Mouse (Mus musculus) liver, adult 2 months (tissue): ENCODE data around the gene Nrxn2. TPM values are rescaled to one million over a fixed set of nuclear protein-coding genes. Genes with fewer than 3 reads are reported as not detected.

Experiments
- DNase-seq: peaks from one replicate; pipeline ENCODE4 v3.0.0-alpha.2; 2011; ENCODE audit warnings: low read depth, low spot score; ENCODE audit errors: extremely low read depth
- H3K27ac ChIP-seq: fragments of 200-500 bp; replicated peaks from 2 replicates; pipeline ENCODE4 v1.5.1; 2012; ENCODE audit warnings: low read depth, mild to moderate bottlenecking, control low read depth, inconsistent platforms, low read length; ENCODE audit not compliant: insufficient read depth
- H3K27me3 ChIP-seq: fragments of 200-500 bp; 2 replicates; pipeline ENCODE4 v1.6.1; 2012; ENCODE audit warnings: mild to moderate bottlenecking, moderate library complexity, low read length, inconsistent platforms; ENCODE audit not compliant: control insufficient read depth, insufficient read depth
- H3K36me3 ChIP-seq: fragments of 200-500 bp; 2 replicates; pipeline ENCODE4 v1.6.1; 2012; ENCODE audit warnings: low read length, inconsistent platforms; ENCODE audit not compliant: control insufficient read depth, insufficient read depth
- H3K4me1 ChIP-seq: fragments of 200-500 bp; 2 replicates; pipeline ENCODE4 v1.6.1; 2011; ENCODE audit warnings: low read length; ENCODE audit not compliant: control insufficient read depth, insufficient read depth
- H3K4me3 ChIP-seq: fragments of 200-500 bp; 2 replicates; pipeline ENCODE4 v1.5.1; 2011; ENCODE audit warnings: low read depth, mild to moderate bottlenecking, control low read depth, low read length, moderate library complexity; ENCODE audit not compliant: insufficient read depth
- H3K79me2 ChIP-seq: fragments of 200-500 bp; 2 replicates; pipeline ENCODE4 v1.6.1; 2012; ENCODE audit warnings: inconsistent platforms, mild to moderate bottlenecking, low read length, moderate library complexity; ENCODE audit not compliant: control insufficient read depth, insufficient read depth
- H3K9ac ChIP-seq: fragments of 200-500 bp; 2 replicates; pipeline ENCODE4 v1.6.1; 2012; ENCODE audit warnings: low read depth, mild to moderate bottlenecking, control low read depth, inconsistent platforms, low read length
- CTCF ChIP-seq: fragments of 200-500 bp; IDR thresholded peaks from 2 replicates; pipeline ENCODE4 v1.5.1; 2011; ENCODE audit warnings: low read depth, low read length, control low read depth
- POLR2A ChIP-seq: fragments of 200-500 bp; IDR thresholded peaks from 2 replicates; pipeline ENCODE4 v1.6.1; 2011; ENCODE audit warnings: low read length, control low read depth; ENCODE audit not compliant: insufficient read depth; ENCODE audit errors: extremely low read depth
- WGBS: fragments of 180-500 bp; shearing (Covaris S2); methylation state at CpG from one replicate; pipeline ENCODE4 v1.1.7; 2018; 5-methylcytosine and 5-hydroxymethylcytosine counted together
- polyA plus RNA-seq: library from polyadenylated mRNA; depleted of rRNA; stranded (reverse); fragments of >200 nt; gene quantifications from 2 replicates; pipeline ENCODE4 v1.2.3, GENCODE M21; 2012
- total RNA-seq: library from RNA; depleted of rRNA; stranded (reverse); fragments of >200 nt; gene quantifications from 2 replicates; pipeline ENCODE4 v1.2.3, GENCODE M21; 2014

Nrxn2 gene
- total and polyA plus RNA-seq, 2 experiments, result 0.28 to 1.2 TPM

DNA sequence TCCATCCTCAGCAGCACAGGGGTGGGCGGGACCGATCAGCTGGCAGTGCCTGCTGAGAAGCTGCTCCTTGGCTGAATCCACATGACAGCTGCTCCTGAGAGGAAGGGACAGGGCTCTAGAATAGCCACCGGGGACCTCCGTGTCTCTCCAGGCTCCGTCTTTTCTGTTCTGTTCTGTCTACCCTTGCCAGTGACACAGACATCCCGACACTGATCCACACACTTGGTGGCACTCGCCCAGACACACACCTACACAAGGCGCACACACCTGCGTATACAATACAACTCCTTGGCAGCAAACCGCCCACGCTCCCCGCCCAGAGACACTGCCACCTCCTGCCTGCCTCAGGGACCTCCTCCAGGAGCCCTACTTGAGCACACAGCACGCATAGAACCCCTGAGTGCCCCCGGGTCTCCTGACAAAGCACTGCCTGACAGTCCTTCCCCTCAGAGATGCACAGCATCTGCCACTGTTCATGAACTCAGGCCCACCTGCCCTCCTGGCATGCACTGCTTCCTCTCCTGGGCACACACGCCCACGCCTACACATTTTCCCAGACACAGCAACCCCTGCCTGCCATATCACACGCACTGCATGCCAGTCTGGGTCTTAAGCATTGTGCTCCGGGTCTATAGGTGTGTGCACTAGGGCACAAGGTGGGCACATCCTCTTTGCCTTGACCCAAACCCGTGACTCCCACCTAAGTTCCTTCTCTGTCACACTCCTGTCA lies 2.1 kb downstream of the Nrxn2 start:
- Histone ChIP-seq H3K79me2 (no peaks in the 10 kb centered on the region), H3K36me3 (no peaks in the 10 kb centered on the region), H3K4me1 (no peaks in the 10 kb centered on the region), H3K27me3 (peaks cover 6% of the 10 kb centered on the region), H3K4me3 (no peak overlapping the region), H3K9ac (no peak overlapping the region), H3K27ac (no peak overlapping the region)
- 56% methylated on average over 19 of the region's 19 CpGs for WGBS
- TF ChIP-seq CTCF, result no peak
- no peak for TF ChIP-seq POLR2A
- DNase-seq, result no peak

DNA sequence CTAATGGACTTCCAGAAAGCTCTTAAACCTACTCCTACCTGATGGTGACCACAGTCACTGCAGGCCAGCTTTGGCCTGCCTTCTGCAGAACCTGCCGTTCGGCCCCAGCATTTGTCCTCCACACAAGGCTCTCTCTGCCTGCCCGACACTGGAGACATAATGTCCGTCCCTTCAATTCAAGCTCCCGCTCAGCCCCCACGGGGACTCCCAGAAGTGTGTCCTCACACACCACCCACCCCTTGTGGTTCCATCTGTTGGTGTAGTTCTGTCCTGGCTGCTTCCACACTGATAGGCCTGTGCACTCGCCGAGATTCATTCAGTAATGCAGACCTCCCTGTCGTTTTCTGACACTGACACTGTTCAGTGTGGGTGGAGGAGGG lies 2.7 kb downstream of the Nrxn2 start:
- H3K4me3 ChIP-seq, result no peak overlapping the region
- 82% methylated on average over 9 of the region's 9 CpGs for WGBS
- H3K9ac ChIP-seq, result no peak overlapping the region
- H3K27ac ChIP-seq, result no peak overlapping the region
- H3K79me2 ChIP-seq, result no peaks in the 10 kb centered on the region
- no peak for TF ChIP-seq CTCF
- no peak for TF ChIP-seq POLR2A
- DNase-seq, result no peak
- H3K27me3 ChIP-seq, result peaks cover 6% of the 10 kb centered on the region
- H3K4me1 ChIP-seq, result no peaks in the 10 kb centered on the region
- no peaks in the 10 kb centered on the region for H3K36me3 ChIP-seq

DNA sequence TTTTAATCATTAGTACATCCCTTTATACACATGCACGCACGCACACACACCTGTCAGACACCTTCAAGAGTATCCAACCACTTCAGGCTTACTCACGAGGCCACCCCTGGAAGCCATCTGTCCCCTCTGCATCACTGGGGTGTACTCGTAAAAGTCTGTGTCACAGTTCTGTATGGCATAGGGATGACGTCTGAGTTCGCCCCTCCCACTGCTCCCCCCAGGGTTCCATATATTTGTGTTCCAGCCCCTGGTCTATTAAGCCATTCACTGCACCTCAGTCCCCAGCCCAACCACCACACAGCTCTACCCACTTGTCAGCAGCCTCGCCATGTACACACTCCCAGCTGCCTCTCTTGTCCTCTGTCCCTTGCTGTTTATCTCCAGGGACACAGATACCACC lies 3.5 kb downstream of the Nrxn2 start:
- 76% methylated on average over 7 of the region's 7 CpGs for WGBS
- no peaks in the 10 kb centered on the region for H3K4me1 ChIP-seq
- H3K36me3 ChIP-seq, result no peaks in the 10 kb centered on the region
- TF ChIP-seq POLR2A (no peak), CTCF (no peak)
- H3K27me3 ChIP-seq, result peaks cover 10% of the 10 kb centered on the region
- H3K27ac ChIP-seq, result no peak overlapping the region
- no peak overlapping the region for H3K4me3 ChIP-seq
- H3K79me2 ChIP-seq, result no peaks in the 10 kb centered on the region
- no peak for DNase-seq
- no peak overlapping the region for H3K9ac ChIP-seq

DNA sequence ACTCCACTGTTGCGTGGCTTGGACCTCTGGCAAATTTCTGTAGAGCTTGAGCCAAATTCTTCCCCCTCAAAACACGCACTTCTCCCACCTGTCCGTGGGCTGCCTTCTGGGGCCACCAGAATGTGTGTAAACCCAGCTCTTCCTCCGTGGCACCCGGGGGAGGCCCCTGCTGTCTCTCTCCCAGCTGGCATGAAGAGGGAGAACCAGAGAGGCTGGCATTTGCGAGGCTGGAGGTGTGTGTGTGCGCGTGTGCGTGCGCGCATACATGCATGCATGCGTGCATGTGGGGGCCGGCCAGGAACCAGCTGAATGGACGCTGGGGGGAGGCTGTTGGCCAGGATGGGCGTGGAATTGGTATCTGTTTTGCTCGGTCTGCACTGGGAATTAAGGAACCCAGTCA lies 4.7 kb downstream of the Nrxn2 start:
- H3K27me3 ChIP-seq, result peaks cover 18% of the 10 kb centered on the region; the same call in 1 of the 2 replicates
- H3K4me1 ChIP-seq, result no peaks in the 10 kb centered on the region; the same call in 1 of the 2 replicates
- 83% methylated on average over 16 of the region's 16 CpGs for WGBS

DNA sequence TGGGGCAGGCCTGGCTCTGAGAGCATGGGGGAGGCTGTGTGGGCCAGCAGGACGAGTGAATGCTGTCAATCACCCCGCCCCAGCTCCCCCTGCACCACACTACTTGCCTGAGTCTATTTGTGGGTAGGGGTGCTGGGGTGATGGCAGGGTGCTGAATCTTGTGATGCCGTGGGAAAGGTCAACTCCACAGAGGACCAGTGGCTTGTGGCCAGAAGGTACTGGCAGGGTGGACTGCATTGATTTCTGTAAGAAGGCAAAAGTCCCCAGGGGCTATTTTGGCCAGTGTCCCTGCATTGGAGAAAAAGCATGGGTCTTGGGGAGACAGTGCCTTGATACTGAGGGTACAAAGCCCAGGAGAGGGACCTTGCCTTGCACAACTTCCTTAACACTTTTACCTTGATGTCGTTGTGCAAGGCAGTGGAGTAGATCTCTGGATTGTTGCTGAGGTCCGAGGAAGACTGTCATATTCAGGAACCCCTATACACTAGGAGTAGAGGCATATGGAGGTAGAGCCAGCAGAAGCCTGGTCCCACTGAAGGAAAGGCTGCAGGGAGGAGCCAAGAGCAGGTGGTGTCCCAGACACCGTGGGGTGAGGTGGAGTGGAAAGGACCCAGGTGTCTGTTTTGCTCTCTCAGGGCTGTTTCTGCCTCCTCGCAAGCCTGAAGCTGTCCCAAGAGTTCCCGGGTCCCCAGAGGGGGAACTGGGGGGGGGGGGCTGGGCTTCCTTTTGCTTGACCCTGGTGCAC lies 5.8 kb downstream of the Nrxn2 start:
- Histone ChIP-seq H3K9ac (no peak overlapping the region), H3K27me3 (peaks cover 23% of the 10 kb centered on the region)

More for the DNA sequence above, 4.7 kb downstream of the Nrxn2 start:
- no peak overlapping the region for H3K27ac ChIP-seq
- DNase-seq, result no peak
- H3K4me3 ChIP-seq, result no peak overlapping the region
- no peak overlapping the region for H3K9ac ChIP-seq
- H3K36me3 ChIP-seq, result no peaks in the 10 kb centered on the region
- TF ChIP-seq CTCF, result no peak
- TF ChIP-seq POLR2A, result no peak
- no peaks in the 10 kb centered on the region for H3K79me2 ChIP-seq

DNA sequence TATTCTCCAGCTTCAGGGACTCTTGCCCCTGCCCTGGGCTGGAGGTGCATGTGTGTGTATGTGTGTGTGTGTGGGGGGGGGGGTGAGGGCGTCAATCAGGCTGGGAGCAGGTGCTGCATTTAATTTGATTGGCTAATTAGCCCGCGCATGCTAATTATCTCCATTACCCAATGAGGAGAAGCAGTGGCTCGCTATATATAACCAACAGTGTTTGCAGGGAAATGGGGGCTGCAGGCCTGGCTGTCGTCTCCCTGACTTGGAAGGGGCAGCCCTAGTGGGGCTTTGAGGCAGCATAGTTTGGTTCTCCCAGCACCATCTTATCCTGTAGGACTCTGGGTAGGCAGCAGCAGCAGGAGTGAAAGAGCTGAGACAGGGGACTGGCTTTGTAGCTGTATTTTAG lies 7.1 kb downstream of the Nrxn2 start:
- TF ChIP-seq POLR2A (no peak), CTCF (no peak)
- Histone ChIP-seq H3K9ac (no peak overlapping the region), H3K27ac (no peak overlapping the region), H3K36me3 (no peaks in the 10 kb centered on the region), H3K79me2 (no peaks in the 10 kb centered on the region), H3K4me1 (no peaks in the 10 kb centered on the region; the same call in 1 of the 2 replicates), H3K4me3 (no peak overlapping the region), H3K27me3 (peaks cover 23% of the 10 kb centered on the region)
- WGBS, result 61% methylated on average over 5 of the region's 5 CpGs
- DNase-seq, result no peak

More for the DNA sequence above, 5.8 kb downstream of the Nrxn2 start:
- no peak for DNase-seq
- TF ChIP-seq POLR2A, result no peak
- TF ChIP-seq CTCF, result no peak
- H3K4me3 ChIP-seq, result no peak overlapping the region
- H3K79me2 ChIP-seq, result no peaks in the 10 kb centered on the region
- H3K4me1 ChIP-seq, result no peaks in the 10 kb centered on the region; the same call in 1 of the 2 replicates
- H3K27ac ChIP-seq, result no peak overlapping the region
- no peaks in the 10 kb centered on the region for H3K36me3 ChIP-seq
- 63% methylated on average over 8 of the region's 8 CpGs for WGBS
